Mouse (Mus musculus) embryo, embryonic 9.5 days (tissue): ENCODE data around the gene Slit3.

Experiments
- DNase-seq: peaks from one replicate; pipeline ENCODE4 v3.0.0-alpha.2; 2017; ENCODE audit errors: extremely low spot score

Slit3 gene

DNA sequence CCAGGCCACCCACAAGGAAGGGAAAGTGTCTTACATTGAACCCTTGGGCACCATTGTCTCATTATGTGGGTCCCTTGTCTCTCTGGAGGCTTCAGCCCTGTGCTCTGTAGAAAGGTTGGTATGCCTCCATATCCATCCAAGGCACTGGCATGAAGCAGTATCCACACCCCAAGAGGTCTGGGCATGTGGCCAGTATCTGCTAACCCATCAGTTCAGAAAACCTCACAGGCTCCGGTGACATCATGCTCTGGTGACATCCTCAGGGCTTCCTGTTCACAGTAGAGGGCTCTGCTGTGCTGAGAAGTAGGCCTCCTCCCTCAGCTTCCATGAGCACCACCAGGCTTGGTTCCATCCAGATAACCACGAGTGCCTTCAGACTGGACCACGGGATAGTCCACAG is 506.8 kb downstream of the Slit3 start:
- DNase-seq = no peak

DNA sequence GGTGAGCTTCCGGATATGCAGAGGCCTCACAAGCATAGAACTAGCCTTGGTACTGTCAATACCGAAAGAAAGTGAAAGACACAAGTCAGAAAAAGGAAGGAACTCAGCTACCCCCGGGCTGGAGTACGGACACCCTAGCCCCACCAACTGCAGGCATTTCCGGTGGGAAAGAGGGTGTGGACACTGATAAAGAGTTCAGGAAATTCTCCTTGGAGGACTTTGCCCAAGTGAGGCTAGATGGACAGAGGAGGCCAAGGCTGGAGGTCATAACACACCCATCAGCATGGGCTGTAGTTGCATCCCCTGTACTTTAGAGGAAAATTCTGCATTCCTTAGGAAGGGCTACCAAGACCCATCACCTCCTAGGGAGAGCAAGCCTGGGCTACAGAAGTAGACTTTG is 511.2 kb downstream of the Slit3 start:
- DNase-seq = no peak

DNA sequence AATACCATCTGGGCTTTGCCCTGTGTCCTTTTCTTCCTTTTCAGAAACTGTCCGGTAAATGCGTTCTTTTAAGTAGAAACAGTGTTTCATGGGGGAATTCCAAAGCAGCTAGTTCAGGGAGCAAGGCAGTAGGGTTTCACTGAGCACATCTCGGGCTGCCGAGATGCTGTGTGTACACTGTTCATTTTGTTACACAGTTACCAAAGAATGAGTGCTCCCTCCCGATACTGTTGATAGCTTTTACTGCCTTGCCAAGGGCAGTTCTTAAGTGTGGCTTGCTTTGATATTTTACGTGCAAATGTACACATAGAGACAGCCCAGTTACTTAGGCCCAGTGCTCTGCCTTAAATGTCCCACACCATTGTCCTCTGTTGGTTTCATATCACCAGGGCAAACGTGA is 516.1 kb downstream of the Slit3 start:
- DNase-seq = no peak

DNA sequence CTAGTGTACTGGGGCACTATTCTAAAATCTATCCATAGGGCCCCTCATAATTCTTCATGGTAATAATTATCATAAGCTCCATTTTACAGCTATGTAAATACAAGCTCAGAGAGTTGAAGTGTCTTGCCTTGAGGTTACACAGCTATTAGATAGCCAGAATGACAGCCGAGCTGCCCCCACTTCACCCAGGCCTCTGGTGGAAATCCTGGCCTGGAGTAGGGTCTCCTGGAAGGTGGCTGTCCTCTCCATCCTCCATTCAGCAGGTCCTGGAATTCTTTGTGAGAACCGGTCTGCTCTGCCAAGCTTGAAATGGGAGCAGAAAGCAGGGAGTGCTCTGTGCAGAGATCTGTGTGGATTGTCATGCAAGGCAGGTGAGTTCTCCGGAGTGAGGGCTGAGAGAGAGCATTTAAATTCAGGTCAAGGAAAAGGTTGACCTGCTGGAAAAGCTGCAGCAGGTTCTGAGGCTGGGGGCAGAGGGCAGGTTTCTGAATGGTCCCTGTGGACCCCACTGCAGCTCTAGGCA is 517.9 kb downstream of the Slit3 start:
- peak; percentile 26 for DNase-seq

DNA sequence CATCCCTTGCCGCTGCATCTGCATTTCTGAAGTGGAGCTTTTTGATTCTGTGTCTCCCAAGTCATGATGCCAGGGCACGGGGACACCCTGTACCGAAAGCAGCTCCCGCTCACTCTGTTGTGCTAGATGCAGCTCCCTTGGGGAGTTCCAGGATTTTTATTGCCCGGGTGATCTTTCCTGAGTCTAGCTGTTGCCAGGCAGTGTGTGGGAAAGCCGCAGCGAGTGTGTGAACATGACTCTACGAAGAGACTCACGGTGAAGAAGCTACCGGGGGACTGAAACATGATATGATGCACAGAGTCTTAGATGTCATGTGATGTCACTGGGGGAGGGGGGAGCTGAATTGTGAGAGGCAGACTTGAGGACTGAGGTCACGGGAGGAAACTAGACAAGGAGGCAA is 518.4 kb downstream of the Slit3 start:
- DNase-seq = peak; percentile 49

DNA sequence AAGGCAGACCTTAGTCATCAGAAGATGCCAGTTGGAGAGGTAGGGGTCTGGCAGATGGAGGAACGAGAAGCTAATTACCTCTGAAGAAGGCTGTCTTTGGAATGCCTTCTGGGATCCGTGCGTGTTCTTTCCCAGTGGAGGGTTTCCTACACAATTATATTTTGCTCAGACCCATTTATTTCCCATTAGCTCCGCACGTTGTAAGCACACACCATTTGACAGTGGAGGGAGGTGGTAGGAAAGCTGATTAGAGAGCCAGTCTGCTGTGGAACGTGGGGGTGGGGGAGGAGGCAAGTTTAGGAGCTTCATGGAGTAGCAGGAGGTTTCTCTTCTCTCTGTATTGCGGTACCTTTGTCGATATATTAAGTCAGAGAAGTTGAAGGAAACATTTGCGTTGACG is 530.3 kb downstream of the Slit3 start:
- no peak for DNase-seq

DNA sequence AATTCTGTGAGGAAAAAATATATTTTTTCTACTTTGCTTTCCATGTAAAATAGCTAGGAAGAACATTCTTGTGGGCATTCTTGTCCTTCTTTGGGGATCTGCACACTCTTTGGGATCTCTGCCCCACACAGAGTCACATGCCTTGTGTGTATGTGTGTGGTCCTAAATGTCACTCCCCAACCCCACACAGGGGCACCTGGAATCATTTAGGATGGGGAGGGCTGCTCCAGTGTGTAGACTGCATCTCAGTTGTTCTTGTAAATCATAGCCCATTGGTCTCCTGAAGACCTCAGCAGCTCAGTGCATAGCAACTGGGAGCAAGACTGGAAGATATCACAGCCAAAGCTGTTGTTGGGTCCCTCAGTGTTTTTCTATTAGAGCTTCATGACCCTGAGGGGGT is 534.8 kb downstream of the Slit3 start:
- no peak for DNase-seq

DNA sequence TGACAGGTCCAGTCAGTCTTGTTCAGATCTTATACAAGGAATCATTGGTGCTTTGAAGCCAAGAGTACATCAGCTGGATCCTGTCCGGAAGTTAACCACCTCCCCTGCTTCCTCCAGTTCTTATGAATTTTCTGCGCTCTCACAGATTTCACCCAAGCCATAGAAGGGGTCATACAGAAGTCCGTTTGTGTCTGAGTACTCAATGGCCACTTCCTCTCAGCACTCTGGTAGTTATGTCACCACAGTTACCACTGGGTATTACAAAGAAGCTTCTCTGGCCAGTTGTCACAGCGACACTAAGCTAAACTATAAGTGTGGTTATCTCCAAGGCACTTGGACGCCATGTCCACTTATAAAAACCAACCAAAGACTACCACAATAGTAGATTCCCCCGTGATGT is 536.6 kb downstream of the Slit3 start:
- DNase-seq = no peak

DNA sequence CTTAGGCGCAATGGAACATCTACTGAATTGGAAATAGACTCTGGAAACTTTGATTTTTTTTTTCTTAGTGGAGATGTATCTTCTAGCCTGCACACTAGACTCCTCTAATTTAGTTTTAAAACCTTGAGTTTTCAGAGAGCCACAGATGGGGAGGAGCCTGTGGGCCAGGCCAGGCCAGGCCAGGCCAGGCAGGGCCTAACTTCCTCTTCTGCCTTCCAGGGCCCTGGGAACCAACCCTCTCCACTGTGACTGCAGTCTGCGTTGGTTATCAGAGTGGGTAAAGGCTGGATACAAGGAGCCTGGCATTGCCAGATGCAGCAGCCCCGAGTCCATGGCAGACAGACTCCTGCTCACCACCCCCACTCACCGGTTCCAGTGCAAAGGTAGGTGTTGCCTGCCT is 539.9 kb downstream of the Slit3 start:
- no peak for DNase-seq

DNA sequence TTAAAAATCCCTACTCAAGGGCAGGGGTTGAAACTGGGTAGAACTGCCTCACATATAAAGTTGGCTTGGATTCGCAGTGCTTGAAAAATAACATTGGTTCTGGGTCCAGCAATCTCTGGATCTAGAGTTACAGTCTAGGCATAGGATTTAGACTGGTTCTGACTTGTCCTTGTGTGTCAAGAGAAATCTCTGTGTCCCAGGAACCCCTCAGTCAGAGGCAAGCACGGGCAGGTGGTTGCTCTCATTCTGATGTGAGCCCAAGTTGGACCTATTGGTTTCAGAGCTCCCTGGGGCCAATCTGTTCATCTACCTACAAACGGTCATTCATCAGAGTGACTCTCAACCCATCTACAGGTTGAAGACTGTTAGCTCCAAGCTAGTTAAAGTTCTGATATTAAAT is 541.9 kb downstream of the Slit3 start:
- no peak for DNase-seq

DNA sequence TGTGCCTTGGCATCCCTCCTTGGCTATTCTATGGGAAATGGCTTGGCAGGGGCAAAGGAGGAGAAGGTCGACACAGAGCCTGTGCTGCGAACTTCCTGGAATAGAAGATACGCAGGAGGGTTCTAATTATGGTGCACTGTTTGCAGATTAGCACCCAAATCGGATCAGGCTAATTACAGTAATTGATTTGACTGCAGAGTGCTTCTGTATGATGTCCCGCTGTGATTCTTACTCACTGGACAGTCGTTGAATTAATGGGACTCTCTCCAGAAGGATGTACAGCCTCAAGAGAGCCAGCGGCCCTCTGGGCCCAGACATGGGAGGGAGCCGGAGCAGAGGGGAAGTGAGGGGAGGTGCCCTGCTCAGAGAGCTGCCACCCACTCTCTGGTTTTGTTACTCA is 542.6 kb downstream of the Slit3 start:
- no peak for DNase-seq

DNA sequence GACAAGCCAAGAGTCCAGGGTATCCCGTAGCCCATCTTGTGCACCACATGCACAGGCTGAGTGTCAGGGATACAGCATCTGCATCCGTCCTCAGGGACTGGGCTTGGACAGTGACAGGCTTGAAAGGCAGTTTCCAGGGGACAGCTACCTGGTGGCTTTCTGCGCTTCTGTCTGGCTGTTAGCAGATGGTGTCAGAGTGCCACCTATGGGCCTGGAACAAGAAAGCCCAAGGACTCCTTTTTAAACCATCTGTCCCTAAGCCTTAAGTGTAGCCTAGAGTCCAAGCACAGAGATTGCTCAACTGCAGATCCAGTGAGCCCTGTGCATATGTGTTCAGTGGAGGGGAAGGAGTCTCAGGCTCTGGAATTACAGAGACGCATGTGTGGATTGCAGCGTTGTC is 544.0 kb downstream of the Slit3 start:
- DNase-seq = peak; percentile 52

DNA sequence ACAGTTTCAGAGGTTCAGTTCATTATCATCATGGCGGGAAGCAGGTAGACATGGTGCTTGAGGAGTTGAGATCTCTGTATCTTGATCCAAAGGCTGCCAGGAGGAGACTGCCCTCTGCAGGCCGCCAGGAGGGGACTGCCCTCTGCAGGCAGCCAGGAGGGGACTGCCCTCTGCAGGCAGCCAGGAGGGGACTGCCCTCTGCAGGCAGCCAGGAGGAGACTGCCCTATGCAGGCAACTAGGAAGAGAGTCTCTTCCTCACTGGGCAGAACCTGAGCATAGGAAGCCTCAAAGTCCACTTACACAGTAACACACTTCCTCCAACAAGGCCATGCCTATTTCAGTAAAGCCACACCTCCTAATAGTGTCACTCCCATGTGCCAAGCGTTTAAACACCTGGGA is 546.4 kb downstream of the Slit3 start:
- DNase-seq = no peak

DNA sequence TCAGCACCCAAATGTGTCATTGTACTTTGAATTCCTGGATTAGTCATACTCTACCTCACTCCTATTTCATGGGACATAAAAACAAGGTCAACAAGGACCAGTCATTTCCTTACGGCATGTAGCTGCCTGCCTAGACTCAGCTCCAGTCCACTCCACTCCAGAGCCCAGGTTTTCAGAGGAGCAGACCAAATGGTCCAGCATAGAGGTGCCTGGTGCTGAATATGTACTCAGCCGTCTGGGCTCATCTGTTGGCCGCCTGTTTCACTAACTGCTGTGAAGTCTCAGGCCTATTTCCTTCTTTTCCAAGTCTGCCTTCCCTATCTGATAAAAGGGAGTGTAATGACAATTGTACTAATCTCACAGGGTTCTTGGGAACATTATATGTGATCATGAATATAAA is 547.1 kb downstream of the Slit3 start:
- DNase-seq = no peak

DNA sequence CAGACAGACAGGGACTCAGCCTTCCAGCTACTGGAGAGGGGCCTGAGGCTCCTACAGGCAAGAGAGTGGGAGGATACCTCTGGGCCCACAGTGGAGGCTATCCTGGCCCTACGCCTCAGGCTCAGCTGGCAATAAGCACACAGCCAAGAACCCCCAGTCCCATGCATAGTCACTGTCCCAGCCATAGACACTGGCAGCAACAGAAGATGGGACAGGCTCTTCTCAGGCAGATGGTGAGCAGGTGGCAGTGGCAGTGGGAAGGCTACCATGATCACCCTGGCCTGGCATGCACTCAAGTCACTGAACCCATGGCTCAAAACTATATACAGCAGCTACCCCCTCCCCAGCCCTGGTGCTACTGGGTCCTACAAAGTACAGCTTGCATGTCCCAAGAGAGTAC is 547.7 kb downstream of the Slit3 start:
- no peak for DNase-seq

DNA sequence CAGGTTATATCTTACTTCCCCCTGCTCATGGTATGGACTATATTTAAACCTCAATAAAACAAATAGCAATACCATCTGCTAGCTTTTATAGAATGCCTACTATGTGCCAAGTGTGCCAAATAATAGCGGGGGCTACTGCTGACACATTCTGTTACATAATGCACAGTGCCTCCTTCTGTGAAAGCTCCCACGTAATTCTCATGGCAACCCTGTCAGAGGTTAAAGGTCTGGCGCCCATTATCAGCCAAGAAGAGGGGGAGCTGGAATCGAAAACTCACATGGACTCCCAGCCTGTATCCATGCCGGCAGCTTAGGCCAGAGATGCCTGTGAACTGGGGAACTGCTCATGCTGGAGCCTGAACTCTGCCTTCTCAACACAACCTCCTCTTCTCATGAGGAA is 548.5 kb downstream of the Slit3 start:
- DNase-seq = no peak

DNA sequence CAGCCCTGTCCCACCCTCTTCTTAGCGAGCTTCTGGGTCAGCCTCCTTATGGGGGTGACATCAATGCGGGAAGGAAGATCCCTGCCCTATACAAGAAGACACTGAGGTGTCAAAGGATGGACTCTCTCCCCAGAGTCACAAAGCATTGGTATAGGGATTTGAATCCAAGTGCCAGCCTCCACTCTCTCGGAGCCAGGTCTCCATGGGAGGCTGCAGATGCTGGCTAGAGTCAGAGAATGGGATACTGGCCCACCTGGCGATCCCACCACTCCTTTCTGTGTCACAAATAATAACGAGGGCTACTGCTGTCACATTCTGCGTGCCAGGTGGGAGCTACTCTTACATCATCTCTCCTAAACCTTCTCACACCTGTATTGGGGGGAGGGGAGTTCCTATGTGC is 549.2 kb downstream of the Slit3 start:
- no peak for DNase-seq

DNA sequence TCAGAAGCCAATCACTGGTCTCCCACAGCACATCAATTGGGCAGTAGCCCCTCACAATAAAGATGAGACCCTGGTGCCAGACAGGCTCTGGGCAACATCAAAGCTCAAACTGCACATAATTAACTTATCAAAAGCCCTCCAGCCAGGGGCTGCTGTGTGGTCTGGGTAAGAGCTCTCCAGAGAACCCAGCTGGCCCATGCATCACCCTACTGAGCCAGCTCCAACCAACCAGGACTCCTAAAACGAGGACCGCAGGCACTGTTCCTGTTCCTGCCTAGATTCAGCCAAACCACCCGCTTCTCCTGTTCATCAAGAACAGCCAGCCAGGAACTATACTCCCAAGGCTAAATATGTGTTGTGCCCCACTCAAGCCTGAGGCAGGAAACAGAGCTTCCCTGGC is 549.7 kb downstream of the Slit3 start:
- no peak for DNase-seq

DNA sequence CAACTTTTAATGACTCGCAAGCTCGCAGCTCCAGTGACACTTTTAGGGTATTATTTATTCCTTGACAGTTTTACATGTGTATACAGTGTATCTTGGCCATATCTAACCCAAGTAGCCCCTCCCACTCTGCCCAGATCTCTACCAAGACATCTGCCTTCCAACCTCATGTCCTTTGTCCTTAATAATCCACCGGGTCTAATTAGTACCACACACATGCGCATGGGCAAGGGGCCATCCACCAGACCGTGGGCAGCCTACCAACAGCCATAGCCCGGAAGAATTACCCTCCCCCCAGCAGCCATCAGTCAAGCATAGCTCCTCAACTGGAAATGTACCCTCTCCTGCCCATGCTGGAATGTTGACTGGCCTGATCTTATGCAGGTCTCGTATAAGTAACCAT is 552.0 kb downstream of the Slit3 start:
- no peak for DNase-seq

DNA sequence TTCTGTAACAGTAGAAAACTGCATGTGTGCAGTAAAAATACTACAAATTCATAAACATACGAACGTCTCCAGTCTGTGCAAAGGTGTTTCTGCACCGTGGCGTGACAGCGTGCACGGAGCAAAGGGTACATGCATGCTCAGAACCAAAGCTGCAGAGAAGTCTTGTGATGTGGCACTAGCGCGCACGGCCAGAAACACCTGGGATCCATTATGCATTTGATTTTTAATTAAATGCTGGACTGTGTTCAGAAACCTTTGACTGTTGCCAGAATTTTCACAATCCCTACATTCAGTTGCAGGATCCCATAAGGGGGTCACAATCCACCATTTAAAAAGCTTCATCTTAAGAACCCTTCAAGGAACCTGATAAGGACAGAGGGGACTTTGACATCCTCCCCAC is 553.2 kb downstream of the Slit3 start:
- DNase-seq = no peak

DNA sequence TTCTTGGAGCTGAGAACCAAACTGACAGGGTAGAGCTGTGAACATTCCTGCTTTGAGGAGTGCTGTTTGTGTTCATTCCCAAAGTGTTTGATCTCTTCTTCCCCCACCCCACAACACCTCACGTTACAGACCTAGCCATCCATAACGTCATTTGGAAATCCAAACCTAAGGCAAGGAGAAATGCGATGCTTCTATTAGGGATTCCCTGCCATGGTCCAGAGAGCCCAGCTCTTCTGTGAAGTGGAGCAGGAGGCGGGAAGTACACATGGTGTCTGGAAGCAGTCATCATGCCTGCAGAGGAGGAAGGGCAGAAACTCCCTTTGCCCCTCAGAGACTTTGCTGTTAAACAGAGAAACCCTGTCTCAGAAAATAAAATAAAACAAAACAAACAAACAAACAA is 555.7 kb downstream of the Slit3 start:
- no peak for DNase-seq

DNA sequence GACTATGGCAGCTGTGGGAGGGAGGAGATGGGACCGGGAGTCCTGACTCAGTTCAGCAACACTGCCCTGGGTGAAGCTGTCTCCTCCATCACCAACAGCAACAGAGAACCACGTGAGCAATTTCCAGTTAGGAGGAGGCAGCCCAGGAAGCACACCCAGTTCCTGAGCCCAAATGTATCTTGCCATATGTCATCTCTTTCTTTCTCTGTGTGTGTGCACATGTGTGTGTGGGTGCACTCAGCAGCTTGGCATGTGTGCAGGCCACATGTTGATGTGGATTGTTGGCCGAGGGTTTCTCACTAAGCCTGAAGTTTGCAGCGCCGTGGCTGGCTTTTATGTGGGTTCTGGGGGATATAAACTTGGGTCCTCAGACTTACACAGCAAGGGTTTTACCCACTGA is 559.0 kb downstream of the Slit3 start:
- DNase-seq = no peak

DNA sequence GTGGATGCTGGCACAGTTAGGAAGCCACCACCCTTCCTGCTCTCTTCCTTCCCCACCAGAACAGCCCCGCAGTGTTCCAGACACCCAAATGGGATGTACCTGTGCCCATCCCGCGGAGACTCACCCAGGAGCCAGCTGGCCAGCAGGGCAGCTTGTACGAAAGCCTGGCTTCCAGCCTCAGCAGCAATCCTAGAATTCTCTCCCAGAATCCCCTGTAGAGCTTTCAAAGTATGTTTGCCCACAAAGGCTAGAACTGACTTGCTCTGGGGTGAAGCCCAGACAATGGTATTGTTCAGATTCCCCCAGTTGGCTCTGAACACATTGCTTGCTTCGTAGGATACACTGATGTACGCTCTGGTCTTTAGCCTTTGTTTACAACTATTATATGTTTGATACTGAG is 566.3 kb downstream of the Slit3 start:
- DNase-seq = no peak

DNA sequence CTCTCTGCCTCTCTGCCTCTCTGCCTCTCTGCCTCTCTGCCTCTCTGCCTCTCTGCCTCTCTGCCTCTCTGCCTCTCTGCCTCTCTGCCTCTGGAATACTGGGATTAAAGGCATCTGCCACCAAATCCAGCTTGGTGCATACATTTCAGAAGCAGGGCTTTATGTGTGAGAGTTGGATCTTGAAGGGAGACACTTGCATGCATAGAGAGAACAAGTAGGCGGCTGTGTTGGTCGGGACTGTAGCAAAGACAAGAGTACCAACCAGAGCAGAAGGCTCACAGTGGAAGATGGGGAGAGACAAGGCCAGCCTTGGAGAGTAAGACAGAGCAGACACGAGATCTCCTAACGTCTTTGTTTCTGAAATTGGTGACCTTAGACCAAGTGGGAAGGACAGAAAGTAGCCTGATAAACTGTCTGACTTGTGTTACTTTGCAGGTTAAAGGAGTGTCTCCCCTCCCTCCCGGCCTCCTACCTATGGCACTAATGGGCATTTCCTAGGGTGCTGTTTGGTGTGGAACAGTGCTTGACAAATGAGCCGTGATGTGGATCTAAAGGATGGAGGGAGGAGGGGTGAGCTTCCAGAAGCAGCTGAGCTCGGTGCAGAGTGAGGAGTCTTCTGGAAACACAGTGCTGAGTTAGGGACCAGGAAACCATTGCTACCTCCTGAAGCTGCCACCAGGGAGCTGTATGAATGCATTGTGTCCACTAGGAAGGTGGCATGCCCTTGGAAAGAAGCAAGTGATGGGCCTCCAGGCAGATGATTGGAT is 569.7 kb downstream of the Slit3 start:
- DNase-seq = no peak
